Mouse (Mus musculus) embryonic stem cell, embryonic (primary cell): Measurements from ENCODE around the gene Sipa1l3.

Source experiments
- CTCF ChIA-PET, 4 experiments: fragments of 300-600 bp in 2 of 4; fragments of 350-600 bp in 2 of 4; sonication (Branson Sonifier 250); formaldehyde crosslinking; loops; one replicate each; lab custom pipeline; 2022; ENCODE audit warnings: inconsistent platforms in 2 of 4; lab: Charles Lee
- POLR2A ChIA-PET, 4 experiments: fragments of 300-600 bp in 2 of 4; fragments of 350-600 bp in 2 of 4; sonication (Branson Sonifier 250); formaldehyde crosslinking; loops; one replicate each; lab custom pipeline; 2022; ENCODE audit warnings: antibody characterized with exemption in 4 of 4, inconsistent platforms in 1 of 4; lab: Charles Lee

Gene Sipa1l3

GRCm38 (mm10) chr7:29519211-29519550 is 740 bp upstream of the Sipa1l3 start:
- POLR2A ChIA-PET: interaction anchor here in 3 of 4 experiments (0.5 to 5.0 kb wide), 39 partner anchors 9 to 1162 kb away, joined by 3 to 60 read pairs (median 6); partner anchors contain the start of genes Actn4 (in 1 of the 3), Dpf1 (in 1 of the 3), Ggn (in 1 of the 3) and Psmd8 (in 1 of the 3)
- CTCF ChIA-PET: interaction anchor here in 3 of 4 experiments (0.6 to 3.0 kb wide), 23 partner anchors 10 to 834 kb away, joined by 3 to 21 read pairs (median 4); partner anchors contain the start of genes Ppp1r14a (in 1 of the 3) and Psmd8 (in 1 of the 3)

GRCm38 (mm10) chr7:29518054-29518420 is 404 bp downstream of the Sipa1l3 start:
- CTCF ChIA-PET: interaction anchor here (0.5 to 2.6 kb wide), 27 partner anchors 10 to 835 kb away, joined by 3 to 21 read pairs (median 4); partner anchors contain the start of gene Psmd8 (in 1 of the 4)
- POLR2A ChIA-PET: interaction anchor here in 3 of 4 experiments (0.6 to 5.0 kb wide), 66 partner anchors 8 to 776 kb away, joined by 3 to 60 read pairs (median 4); partner anchors contain the start of genes 2200002D01Rik (in 1 of the 3), Actn4 (in 1 of the 3), Dpf1 (in 1 of the 3) and Eif3k (in 1 of the 3)

DNA sequence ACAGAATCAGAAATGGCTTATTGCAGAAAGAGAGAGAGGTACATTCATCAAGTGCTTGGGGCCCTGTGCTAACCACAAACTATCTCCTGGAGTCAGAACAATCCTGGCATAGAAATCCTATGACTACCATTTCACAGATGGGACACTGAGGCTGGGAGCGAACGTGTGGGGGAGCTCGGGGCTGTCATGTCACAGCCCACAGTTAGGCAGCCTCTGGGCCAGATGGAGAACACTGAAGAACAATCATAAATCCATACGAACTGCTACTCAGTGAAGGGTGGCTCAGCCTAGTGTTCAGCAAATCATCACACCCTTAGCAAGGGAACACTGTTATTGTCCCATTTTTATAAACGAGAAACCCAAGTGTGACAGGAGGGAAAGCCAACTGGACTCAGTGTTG is 1.3 kb downstream of the Sipa1l3 start:
- POLR2A ChIA-PET: interaction anchor here in 3 of 4 experiments (0.8 to 5.0 kb wide), 18 partner anchors 10 to 268 kb away, joined by 3 to 60 read pairs (median 8); partner anchors contain the start of gene 2200002D01Rik (in 1 of the 3)
- CTCF ChIA-PET: interaction anchor here in 3 of 4 experiments (0.9 to 2.6 kb wide), 8 partner anchors 12 to 216 kb away, joined by 3 to 21 read pairs (median 9); no protein-coding TSS in a partner anchor

DNA sequence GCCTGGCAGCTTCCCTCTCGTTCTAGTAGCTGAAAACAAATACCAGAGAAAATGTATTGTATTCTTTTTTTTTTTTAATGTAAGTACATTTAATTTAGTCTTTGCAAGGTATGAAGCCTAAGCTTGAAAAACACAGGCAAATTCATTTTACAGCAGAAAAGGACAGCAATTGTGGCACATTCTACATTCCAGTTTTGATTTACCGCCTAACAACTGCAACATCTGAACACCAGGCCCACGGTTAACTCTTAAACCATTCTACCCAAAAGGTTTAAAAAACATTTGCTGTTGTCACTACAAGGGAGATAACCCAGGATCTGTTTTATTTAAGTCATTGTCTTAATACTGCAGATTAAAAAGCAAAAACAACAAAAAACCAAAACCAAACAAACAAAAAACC is 2.8 kb downstream of the Sipa1l3 start:
- POLR2A ChIA-PET: interaction anchor here in 3 of 4 experiments (0.6 to 5.0 kb wide), 7 partner anchors 9 to 239 kb away, joined by 3 to 60 read pairs (median 4); no protein-coding TSS in a partner anchor
- CTCF ChIA-PET: interaction anchor here in 2 of 4 experiments (0.6 to 0.8 kb wide), 3 partner anchors 58 to 1220 kb away, joined by 3 to 4 read pairs (median 4); no protein-coding TSS in a partner anchor

DNA sequence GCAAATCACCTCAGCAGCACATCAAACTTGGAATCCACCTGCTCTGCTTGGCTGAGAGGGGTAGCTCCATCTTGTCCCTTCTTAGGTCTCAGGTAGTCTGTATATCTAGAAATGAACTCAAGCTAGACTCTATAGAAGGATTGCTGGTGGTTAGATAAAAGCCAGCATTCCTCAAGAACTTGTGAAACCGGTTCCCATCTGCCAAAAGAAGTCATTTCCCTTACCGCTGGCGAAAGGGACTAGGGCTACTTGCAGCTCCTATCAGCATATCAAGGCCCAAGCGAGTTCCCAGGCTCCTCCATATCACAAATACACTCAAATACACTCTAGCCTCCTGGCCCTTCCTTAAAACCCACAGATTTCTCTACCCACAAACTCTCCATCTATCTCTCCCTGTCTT is 5.7 kb downstream of the Sipa1l3 start:
- CTCF ChIA-PET: interaction anchor here in 1 of 4 experiments (3.3 kb wide), 1 partner anchor 130 kb away, joined by 11 read pairs; no protein-coding TSS in a partner anchor
- POLR2A ChIA-PET: interaction anchor here in 2 of 4 experiments (1.1 to 2.7 kb wide), 5 partner anchors 9 to 193 kb away, joined by 3 to 7 read pairs (median 5); no protein-coding TSS in a partner anchor

- POLR2A ChIA-PET: interaction anchor here in 1 of 4 experiments (2.7 kb wide), 1 partner anchor 11 kb away, joined by 7 read pairs; no protein-coding TSS in a partner anchor
- CTCF ChIA-PET: interaction anchor here in 1 of 4 experiments (0.6 kb wide), 1 partner anchor 215 kb away, joined by 3 read pairs; no protein-coding TSS in a partner anchor
These were observed 6.7 kb downstream of the Sipa1l3 start for GRCm38 (mm10) chr7:29511598-29512275.

DNA sequence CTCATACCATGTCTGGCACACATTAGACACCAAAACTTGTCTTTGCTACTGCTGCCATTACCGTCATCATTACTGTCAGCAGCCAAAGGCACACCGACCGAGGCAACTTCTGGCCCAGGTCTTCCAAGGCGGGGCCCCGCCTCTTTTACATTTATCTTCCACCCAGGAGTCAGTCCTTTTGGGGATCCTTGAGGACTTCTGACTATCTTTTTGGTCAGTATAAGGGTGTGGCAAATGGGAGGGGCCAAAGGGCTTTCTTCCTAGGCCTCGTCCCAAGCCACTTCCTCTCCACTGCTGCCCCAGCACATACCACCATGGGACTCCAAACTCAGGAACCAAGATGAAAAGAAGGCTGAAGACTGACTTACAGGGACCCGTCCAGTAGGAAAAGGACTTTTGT is 9.9 kb downstream of the Sipa1l3 start:
- CTCF ChIA-PET: interaction anchor here in 3 of 4 experiments (0.6 to 2.3 kb wide), 5 partner anchors 11 to 171 kb away, joined by 3 to 12 read pairs (median 5); partner anchors contain the start of gene Sipa1l3 (in 1 of the 3)
- POLR2A ChIA-PET: interaction anchor here (0.7 to 7.0 kb wide), 11 partner anchors 9 to 884 kb away, joined by 3 to 60 read pairs (median 3); partner anchors contain the start of gene Sipa1l3 (in 2 of the 4)

- ChIA-PET POLR2A (interaction anchor here in 3 of 4 experiments (0.5 to 7.0 kb wide), 35 partner anchors 8 to 540 kb away, joined by 3 to 60 read pairs (median 5); partner anchors contain the start of genes Sipa1l3 (in 3 of the 3), Psmd8 (in 1 of the 3) and Zfp27 (in 1 of the 3)), CTCF (interaction anchor here in 3 of 4 experiments (0.6 to 3.0 kb wide), 9 partner anchors 12 to 381 kb away, joined by 3 to 14 read pairs (median 4); partner anchors contain the start of genes Sipa1l3 (in 2 of the 3), Ppp1r14a (in 1 of the 3) and Ryr1 (in 1 of the 3))
These were observed 12.8 kb downstream of the Sipa1l3 start for GRCm38 (mm10) chr7:29505337-29506318.

- POLR2A ChIA-PET: interaction anchor here in 3 of 4 experiments (0.6 to 7.0 kb wide), 26 partner anchors 9 to 342 kb away, joined by 3 to 60 read pairs (median 5); partner anchors contain the start of gene Sipa1l3 (in 3 of the 3)
- CTCF ChIA-PET: interaction anchor here in 3 of 4 experiments (0.5 to 3.0 kb wide), 7 partner anchors 13 to 380 kb away, joined by 3 to 14 read pairs (median 4); partner anchors contain the start of genes Sipa1l3 (in 2 of the 3) and Ryr1 (in 1 of the 3)
These were observed 13.7 kb downstream of the Sipa1l3 start for GRCm38 (mm10) chr7:29504683-29505290.

DNA sequence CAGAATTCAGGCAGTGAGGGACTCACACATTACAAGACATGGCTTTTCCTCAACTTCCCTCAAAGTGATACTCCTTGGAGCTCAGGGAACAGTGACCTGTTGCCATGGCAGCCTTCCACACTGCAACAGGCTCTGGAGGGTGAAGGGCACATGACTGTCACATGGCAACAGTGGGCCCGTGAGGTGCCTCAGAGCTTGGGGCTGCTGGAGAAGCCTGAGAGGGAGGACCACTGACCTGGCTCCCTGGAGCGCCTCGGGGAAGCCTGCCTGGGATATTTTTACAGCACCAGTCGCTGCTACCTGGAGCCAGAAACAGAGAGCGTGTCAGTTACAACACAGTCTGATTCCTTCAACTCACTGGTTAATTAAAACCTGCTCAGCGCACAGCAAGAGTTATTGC is 14.8 kb downstream of the Sipa1l3 start:
- CTCF ChIA-PET: no interaction called here
- POLR2A ChIA-PET: interaction anchor here in 2 of 4 experiments (0.6 to 7.0 kb wide), 9 partner anchors 7 to 57 kb away, joined by 3 to 60 read pairs (median 4); partner anchors contain the start of gene Sipa1l3 (in 2 of the 2)

GRCm38 (mm10) chr7:29501214-29501613 is 17.2 kb downstream of the Sipa1l3 start:
- ChIA-PET POLR2A (interaction anchor here in 2 of 4 experiments (1.1 to 1.4 kb wide), 4 partner anchors 9 to 119 kb away, joined by 3 to 5 read pairs (median 4); partner anchors contain the start of gene Sipa1l3 (in 1 of the 2)), CTCF (no interaction called here)

DNA sequence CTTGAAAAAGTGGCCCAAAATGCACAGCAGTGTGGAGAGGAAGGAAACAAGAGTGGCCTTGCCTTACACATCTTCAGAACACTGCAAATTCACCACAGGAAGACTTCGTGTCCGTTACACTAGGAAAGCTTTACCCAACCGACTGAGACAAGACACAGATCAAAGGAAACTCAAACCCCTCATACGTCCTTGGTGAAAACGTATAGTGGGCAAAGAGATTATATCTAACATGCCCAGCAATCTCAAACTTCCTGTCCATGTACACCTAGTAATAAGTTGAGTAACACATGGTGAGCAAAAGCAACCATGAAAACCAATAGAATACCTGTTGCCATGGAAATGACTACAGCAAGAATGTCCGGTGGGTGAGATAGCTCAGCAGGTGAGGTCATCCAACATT is 19.4 kb downstream of the Sipa1l3 start:
- ChIA-PET CTCF (interaction anchor here in 2 of 4 experiments (0.6 to 0.8 kb wide), 2 partner anchors 112 to 198 kb away, joined by 3 read pairs; no protein-coding TSS in a partner anchor), POLR2A (interaction anchor here in 1 of 4 experiments (0.7 to 0.8 kb wide), 2 partner anchors 14 to 45 kb away, joined by 3 to 4 read pairs; no protein-coding TSS in a partner anchor)

DNA sequence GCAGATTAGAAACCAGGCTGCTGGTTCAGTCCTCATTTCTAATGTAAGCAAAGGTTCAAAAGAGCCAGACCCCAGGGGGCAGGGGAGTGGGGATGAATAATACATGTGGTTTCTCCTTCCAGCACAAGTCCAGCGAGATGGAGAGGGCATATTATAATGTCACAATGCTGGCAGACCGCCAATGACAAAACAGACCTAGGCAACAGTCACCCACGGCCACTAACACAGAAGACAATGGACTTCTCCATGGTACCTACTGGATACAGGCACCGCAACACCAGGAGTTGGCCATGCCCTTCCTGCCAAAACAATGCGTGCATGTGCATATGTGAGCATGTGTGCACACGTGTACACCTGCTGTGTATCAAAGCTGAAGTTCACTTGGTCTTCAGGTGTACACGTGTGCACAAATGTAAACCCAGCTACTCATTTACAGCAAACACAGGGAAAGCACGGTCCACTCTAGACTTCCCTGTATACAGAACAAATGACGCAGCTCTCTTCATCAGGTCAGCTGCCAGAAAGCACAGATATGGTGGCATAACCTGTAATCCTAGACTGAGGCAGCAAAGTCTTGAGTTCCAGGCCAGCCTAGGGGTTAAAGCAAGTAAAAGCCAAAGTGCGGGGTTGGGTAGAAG is 21.4 kb downstream of the Sipa1l3 start:
- POLR2A ChIA-PET: no interaction called here
- CTCF ChIA-PET: interaction anchor here in 1 of 4 experiments (1.1 kb wide), 1 partner anchor 114 kb away, joined by 3 read pairs; no protein-coding TSS in a partner anchor

DNA sequence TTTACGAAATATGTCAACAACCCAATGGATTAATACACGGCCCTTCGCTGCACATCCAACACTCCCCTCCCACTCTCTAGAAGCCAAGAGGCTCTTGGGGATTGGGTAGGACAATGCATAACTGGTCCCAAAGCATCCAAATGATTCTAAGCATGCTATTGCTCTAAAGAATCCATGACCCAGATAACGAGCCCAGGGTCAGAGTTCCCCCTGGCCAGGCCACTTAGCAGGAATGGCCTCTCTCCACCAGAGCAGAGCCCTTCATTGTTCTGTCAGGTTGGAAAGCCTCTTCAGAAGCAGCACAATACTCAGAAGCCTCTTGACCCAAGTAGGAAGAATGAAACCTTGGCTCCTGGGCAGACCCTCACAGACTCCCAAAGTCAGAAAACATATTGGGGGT is 22.1 kb downstream of the Sipa1l3 start:
- CTCF ChIA-PET: interaction anchor here in 3 of 4 experiments (0.7 to 1.1 kb wide), 4 partner anchors 27 to 113 kb away, joined by 3 read pairs; no protein-coding TSS in a partner anchor
- POLR2A ChIA-PET: interaction anchor here in 3 of 4 experiments (0.6 to 1.3 kb wide), 4 partner anchors 8 to 362 kb away, joined by 3 to 6 read pairs (median 4); partner anchors contain the start of genes Rasgrp4 (in 1 of the 3) and Sipa1l3 (in 1 of the 3)

DNA sequence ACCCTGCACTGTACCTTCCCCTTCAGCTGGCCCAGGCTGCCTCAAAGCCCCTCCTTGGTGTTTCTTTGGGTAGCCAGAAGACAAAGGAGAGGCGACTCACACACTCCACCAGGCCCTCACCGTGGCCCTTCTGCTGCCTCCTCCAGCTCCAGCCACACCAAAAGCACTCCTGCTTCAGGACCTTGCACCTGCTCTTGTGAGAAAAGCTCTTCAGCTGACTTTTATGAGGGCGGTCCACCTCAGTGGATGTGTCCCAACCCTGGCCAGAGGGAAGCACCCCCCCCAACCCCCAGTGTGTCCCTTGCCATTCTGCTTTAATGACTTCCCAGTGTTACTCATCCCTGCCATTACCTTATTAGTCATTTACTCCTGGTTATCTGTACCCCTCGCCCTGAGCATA is 22.6 kb downstream of the Sipa1l3 start:
- ChIA-PET CTCF (interaction anchor here in 3 of 4 experiments (0.7 to 1.3 kb wide), 4 partner anchors 11 to 108 kb away, joined by 3 read pairs; no protein-coding TSS in a partner anchor), POLR2A (interaction anchor here in 3 of 4 experiments (0.6 to 1.3 kb wide), 4 partner anchors 8 to 361 kb away, joined by 3 to 6 read pairs (median 4); partner anchors contain the start of genes Rasgrp4 (in 1 of the 3) and Sipa1l3 (in 1 of the 3))
